Mouse (Mus musculus) kidney, postnatal 0 days (tissue): Measurements from ENCODE around the gene Cass4. TPM values are rescaled to one million over a fixed set of nuclear protein-coding genes. Genes with fewer than 3 reads are reported as not detected.

Experiments
- ATAC-seq: fragments of 200-750 bp; cut with Nextera tagmentation; replicated peaks from 2 replicates; pipeline ENCODE4 v1.8.0; 2017; ENCODE audit warnings: low read depth, moderate number of reproducible peaks, moderate TSS enrichment, moderate library complexity; ENCODE audit not compliant: low FRiP score
- DNase-seq: peaks from one replicate; pipeline ENCODE4 v3.0.0-alpha.2; 2016; ENCODE audit warnings: low spot score
- H3K27ac ChIP-seq: fragments of 300-500 bp; sonication (generic); 2 replicates; pipeline ENCODE4 v1.5.1; 2014; ENCODE audit warnings: mild to moderate bottlenecking
- H3K27me3 ChIP-seq: fragments of 300-500 bp; sonication (generic); 2 replicates; pipeline ENCODE4 v1.6.1; 2014; ENCODE audit warnings: low read length, mixed read lengths; ENCODE audit not compliant: insufficient read depth
- H3K36me3 ChIP-seq: fragments of 300-500 bp; sonication (generic); 2 replicates; pipeline ENCODE4 v1.6.1; 2014; ENCODE audit warnings: low read length, mixed read lengths; ENCODE audit not compliant: insufficient read depth
- H3K4me1 ChIP-seq: fragments of 300-500 bp; sonication (generic); replicated peaks from 2 replicates; pipeline ENCODE4 v1.6.1; 2014; ENCODE audit warnings: antibody characterized with exemption, low read length, mixed read lengths; ENCODE audit not compliant: insufficient read depth
- H3K4me2 ChIP-seq: fragments of 300-500 bp; sonication (generic); 2 replicates; pipeline ENCODE4 v1.6.1; 2014; ENCODE audit warnings: mild to moderate bottlenecking, low read length, moderate library complexity, mixed read lengths
- H3K4me3 ChIP-seq: fragments of 300-500 bp; sonication (generic); replicated peaks from 2 replicates; pipeline ENCODE4 v1.5.1; 2014; ENCODE audit warnings: low read depth, low read length
- H3K9ac ChIP-seq: fragments of 300-500 bp; sonication (generic); 2 replicates; pipeline ENCODE4 v1.6.1; 2014; ENCODE audit warnings: low read depth, low read length
- H3K9me3 ChIP-seq: fragments of 300-500 bp; sonication (generic); replicated peaks from 2 replicates; pipeline ENCODE4 v1.6.1; 2016; ENCODE audit warnings: low read length, inconsistent platforms, mixed read lengths
- CTCF ChIP-seq: IDR thresholded peaks from 2 replicates; pipeline ENCODE4 v1.5.1; 2016; ENCODE audit warnings: antibody characterized with exemption, low read depth, mild to moderate bottlenecking, moderate library complexity
- WGBS: fragments of 180-500 bp; shearing (Covaris S2); extraction: QIAGEN DNeasy Blood & Tissue Kit; methylation state at CpG from one replicate; pipeline ENCODE4 v1.1.7; 2014; 5-methylcytosine and 5-hydroxymethylcytosine counted together
- polyA plus RNA-seq: library from polyadenylated mRNA; unstranded; fragments of >200 nt; fragmentation: Nextera tagmentation; extraction: Ambion mirVana; gene quantifications from 2 replicates; pipeline ENCODE4 v1.2.1, GENCODE M21; 2015

Gene Cass4
- polyA plus RNA-seq, 1 experiment from 2014 or later: 0.13 TPM

DNA sequence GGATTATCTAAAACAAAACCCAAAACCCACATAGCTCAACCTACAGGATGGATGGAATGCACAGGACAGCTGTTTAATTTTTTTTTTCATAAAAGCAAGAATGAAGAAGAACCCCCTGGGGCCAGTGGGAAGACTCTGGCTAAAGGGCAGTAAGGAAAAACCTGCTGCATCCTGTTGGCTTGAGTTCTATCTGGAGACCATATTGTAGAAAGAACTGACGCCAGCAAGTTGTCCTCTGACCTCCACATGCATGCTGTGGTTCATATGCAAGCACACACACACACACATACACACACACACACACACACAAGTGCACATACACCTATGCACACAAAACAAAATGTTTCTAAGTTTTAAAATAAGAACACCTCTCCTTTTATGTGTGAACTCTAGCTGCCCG, 17.1 kb downstream of the Cass4 start:
- Histone ChIP-seq H3K9ac (no peak overlapping the region), H3K4me1 (peaks cover 7% of the 10 kb centered on the region), H3K9me3 (no peaks in the 10 kb centered on the region), H3K27me3 (no peaks in the 10 kb centered on the region), H3K4me3 (no peak overlapping the region), H3K4me2 (no peak overlapping the region), H3K36me3 (no peaks in the 10 kb centered on the region), H3K27ac (no peak overlapping the region)
- no peak for DNase-seq
- TF ChIP-seq CTCF: no peak
- WGBS: 73% methylated on average over 2 of the region's 2 CpGs
- ATAC-seq: no peak

DNA sequence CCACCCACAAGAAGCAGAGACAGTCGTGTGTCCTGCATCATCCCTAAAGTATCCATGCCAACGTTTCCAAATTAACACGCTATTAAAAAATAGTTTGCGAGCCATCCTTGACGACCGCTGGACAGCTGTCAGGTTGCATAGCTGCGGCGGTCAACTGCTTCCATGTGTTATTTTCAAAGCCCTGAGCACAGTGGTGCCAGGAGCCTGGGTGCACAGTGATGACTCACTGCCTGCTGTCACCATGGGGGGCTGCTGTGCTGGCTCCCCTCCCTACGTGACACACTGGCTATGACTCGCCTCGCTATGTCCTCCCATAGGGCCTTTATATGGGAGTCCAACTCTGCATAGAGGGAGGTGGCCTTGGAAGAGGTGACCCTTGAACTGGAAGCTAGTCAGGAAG, 17.5 kb downstream of the Cass4 start:
- WGBS: 74% methylated on average over 11 of the region's 11 CpGs
- no peak overlapping the region for H3K27ac ChIP-seq

DNA sequence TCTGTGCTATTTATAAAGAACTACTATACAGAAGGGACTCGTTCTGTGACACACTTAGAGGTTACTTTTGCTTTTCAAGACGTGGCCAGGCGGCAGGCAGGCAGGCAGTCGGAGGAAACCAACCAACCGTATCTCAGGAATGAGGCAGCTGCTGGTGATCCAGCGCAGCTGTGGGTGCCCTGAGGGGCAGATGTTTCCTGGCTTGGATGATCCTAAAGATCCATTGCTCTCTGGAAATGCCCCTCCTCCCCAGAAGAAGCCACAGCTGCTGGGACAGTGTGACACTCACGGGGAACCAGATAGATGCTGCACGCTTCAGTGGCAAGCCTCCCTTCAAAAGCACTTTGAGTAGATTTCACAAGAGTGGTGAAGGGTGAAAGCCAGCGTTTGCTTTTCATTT, 18.9 kb downstream of the Cass4 start:
- H3K4me2 ChIP-seq: peak overlapping the region; percentile 41
- 0 out of 2 replicates have a peak overlapping the region, but pooled peaks have one; percentile 5 for H3K4me3 ChIP-seq
- no peak for TF ChIP-seq CTCF
- H3K9me3 ChIP-seq: no peaks in the 10 kb centered on the region
- 4% methylated on average over 9 of the region's 9 CpGs for WGBS
- no peaks in the 10 kb centered on the region for H3K36me3 ChIP-seq
- H3K4me1 ChIP-seq: peaks cover 7% of the 10 kb centered on the region
- 0 out of 2 replicates have a peak overlapping the region, but pooled peaks have one; percentile 27 for H3K27ac ChIP-seq
- H3K9ac ChIP-seq: no peak overlapping the region
- H3K27me3 ChIP-seq: no peaks in the 10 kb centered on the region
- DNase-seq (peak; percentile 74), ATAC-seq (peak; percentile 65)

More for the DNA sequence above, 17.5 kb downstream of the Cass4 start:
- H3K4me2 ChIP-seq: no peak overlapping the region
- ATAC-seq: no peak
- peaks cover 7% of the 10 kb centered on the region for H3K4me1 ChIP-seq
- no peak for TF ChIP-seq CTCF
- H3K27me3 ChIP-seq: no peaks in the 10 kb centered on the region
- H3K4me3 ChIP-seq: no peak overlapping the region
- no peaks in the 10 kb centered on the region for H3K9me3 ChIP-seq
- H3K36me3 ChIP-seq: no peaks in the 10 kb centered on the region
- H3K9ac ChIP-seq: no peak overlapping the region
- no peak for DNase-seq

GRCm38 (mm10) chr2:172413273-172413672, 19.7 kb downstream of the Cass4 start:
- no peak overlapping the region for H3K4me2 ChIP-seq
- no peak for TF ChIP-seq CTCF

DNA sequence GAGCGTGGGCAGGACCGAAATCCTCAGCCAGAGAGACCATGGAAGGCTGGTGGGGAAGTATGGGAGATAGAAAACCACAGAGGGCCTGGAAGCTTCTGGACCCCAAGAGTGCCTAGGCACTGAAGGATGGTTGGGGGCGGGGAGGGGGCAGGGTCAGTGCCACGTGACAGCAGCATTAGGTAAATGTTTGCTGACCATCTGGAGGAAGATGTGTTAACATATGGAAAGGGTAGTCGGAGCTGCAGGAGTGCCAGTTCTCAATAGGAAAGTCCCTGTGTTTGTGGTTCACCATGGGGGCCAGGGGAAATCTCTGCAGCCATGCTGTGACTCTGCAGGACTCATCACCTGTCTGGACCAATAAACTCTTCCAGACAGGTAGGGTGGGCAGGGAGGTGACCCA, 20.3 kb downstream of the Cass4 start:
- no peak for DNase-seq
- no peak overlapping the region for H3K4me2 ChIP-seq
- H3K36me3 ChIP-seq: no peaks in the 10 kb centered on the region
- no peak for TF ChIP-seq CTCF
- H3K27me3 ChIP-seq: no peaks in the 10 kb centered on the region
- H3K9me3 ChIP-seq: no peaks in the 10 kb centered on the region
- peak overlapping the region; percentile 55; the same call in 1 of the 2 replicates for H3K27ac ChIP-seq
- H3K4me1 ChIP-seq: peaks cover 7% of the 10 kb centered on the region
- no peak for ATAC-seq
- 61% methylated on average over 5 of the region's 5 CpGs for WGBS
- H3K9ac ChIP-seq: no peak overlapping the region
- no peak overlapping the region for H3K4me3 ChIP-seq

More at GRCm38 (mm10) chr2:172413273-172413672, 19.7 kb downstream of the Cass4 start:
- WGBS: 12% methylated on average over 4 of the region's 4 CpGs
- no peaks in the 10 kb centered on the region for H3K27me3 ChIP-seq
- peaks cover 7% of the 10 kb centered on the region for H3K4me1 ChIP-seq
- no peak overlapping the region for H3K9ac ChIP-seq
- H3K36me3 ChIP-seq: no peaks in the 10 kb centered on the region
- H3K4me3 ChIP-seq: no peak overlapping the region
- ATAC-seq (peak; percentile 40), DNase-seq (peak; percentile 88)
- H3K27ac ChIP-seq: peak overlapping the region; percentile 55; the same call in 1 of the 2 replicates
- no peaks in the 10 kb centered on the region for H3K9me3 ChIP-seq

- Histone ChIP-seq H3K4me2 (no peak overlapping the region), H3K36me3 (no peaks in the 10 kb centered on the region), H3K27ac (no peak overlapping the region), H3K4me1 (peaks cover 7% of the 10 kb centered on the region), H3K9me3 (no peaks in the 10 kb centered on the region), H3K27me3 (no peaks in the 10 kb centered on the region), H3K4me3 (no peak overlapping the region), H3K9ac (no peak overlapping the region)
- ATAC-seq: no peak
- WGBS: 72% methylated on average over 12 of the region's 12 CpGs
- no peak for TF ChIP-seq CTCF
- DNase-seq: no peak
Observed at GRCm38 (mm10) chr2:172416218-172416617, 22.6 kb downstream of the Cass4 start.

DNA sequence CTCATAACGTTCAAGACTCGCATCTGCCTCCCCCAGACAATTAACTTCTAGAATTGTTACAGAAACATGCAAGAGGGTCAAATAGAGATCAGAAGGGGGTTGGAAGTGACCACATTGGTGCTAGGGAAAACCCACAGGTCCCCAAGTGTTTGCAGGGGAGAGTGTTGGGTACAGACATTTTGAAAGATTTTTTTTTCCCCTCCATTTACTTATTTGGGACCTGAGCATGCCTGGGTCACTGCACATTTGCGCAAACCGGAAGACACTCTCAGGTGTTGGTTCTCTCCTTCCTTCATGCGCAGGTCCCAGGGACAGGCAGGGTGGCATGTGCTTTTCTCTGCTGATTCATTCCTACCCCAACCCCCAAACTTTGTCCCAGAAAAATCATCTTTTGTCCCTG, 23.3 kb downstream of the Cass4 start:
- H3K9me3 ChIP-seq: no peaks in the 10 kb centered on the region
- H3K36me3 ChIP-seq: no peaks in the 10 kb centered on the region
- ATAC-seq (no peak), DNase-seq (no peak)
- H3K27me3 ChIP-seq: no peaks in the 10 kb centered on the region
- H3K4me3 ChIP-seq: no peak overlapping the region
- WGBS: 76% methylated on average over 5 of the region's 5 CpGs
- H3K27ac ChIP-seq: no peak overlapping the region
- no peak overlapping the region for H3K9ac ChIP-seq
- no peak for TF ChIP-seq CTCF
- no peak overlapping the region for H3K4me2 ChIP-seq
- H3K4me1 ChIP-seq: peaks cover 7% of the 10 kb centered on the region
